Mouse (Mus musculus) kidney, embryonic 16.5 days (tissue): ENCODE measurements around the gene Hmga1. TPM values are rescaled to one million over a fixed set of nuclear protein-coding genes. Genes with fewer than 3 reads are reported as not detected.
A peak's percentile ranks its signal among the peaks of the same experiment; 100 is the strongest.

Experiments
- ATAC-seq: fragments of 200-750 bp; cut with Nextera tagmentation; 2 replicates; pipeline ENCODE4 v1.8.0; 2017; ENCODE audit warnings: moderate TSS enrichment; ENCODE audit not compliant: low FRiP score, low TSS enrichment
- H3K27ac ChIP-seq: fragments of 300-500 bp; sonication (generic); 2 replicates; pipeline ENCODE4 v1.5.1; 2014; ENCODE audit warnings: low read length
- H3K27me3 ChIP-seq: fragments of 300-500 bp; sonication (generic); 2 replicates; pipeline ENCODE4 v1.6.1; 2014; ENCODE audit warnings: low read length, control low read depth, mixed read lengths; ENCODE audit not compliant: insufficient read depth
- H3K36me3 ChIP-seq: fragments of 300-500 bp; sonication (generic); 2 replicates; pipeline ENCODE4 v1.6.1; 2014; ENCODE audit warnings: low read length, control low read depth, mixed read lengths; ENCODE audit not compliant: insufficient read depth
- H3K4me1 ChIP-seq: fragments of 300-500 bp; sonication (generic); 2 replicates; pipeline ENCODE4 v1.6.1; 2014; ENCODE audit warnings: low read length, control low read depth, mixed read lengths; ENCODE audit not compliant: insufficient read depth
- H3K4me2 ChIP-seq: fragments of 300-500 bp; sonication (generic); replicated peaks from 2 replicates; pipeline ENCODE4 v1.6.1; 2014; ENCODE audit warnings: low read depth, low read length
- H3K4me3 ChIP-seq: fragments of 300-500 bp; sonication (generic); 2 replicates; pipeline ENCODE4 v1.5.1; 2014; ENCODE audit warnings: mild to moderate bottlenecking, low read length
- H3K9ac ChIP-seq: fragments of 300-500 bp; sonication (generic); replicated peaks from 2 replicates; pipeline ENCODE4 v1.6.1; 2014; ENCODE audit warnings: low read length
- H3K9me3 ChIP-seq: fragments of 300-500 bp; sonication (generic); 2 replicates; pipeline ENCODE4 v1.6.1; 2016; ENCODE audit warnings: low read length, control low read depth
- WGBS: fragments of 180-500 bp; shearing (Covaris S2); extraction: QIAGEN DNeasy Blood & Tissue Kit; methylation state at CpG from one replicate; pipeline ENCODE4 v1.1.7; 2014; 5-methylcytosine and 5-hydroxymethylcytosine counted together
- polyA plus RNA-seq: library from polyadenylated mRNA; unstranded; fragments of >200 nt; fragmentation: Nextera tagmentation; extraction: Ambion mirVana; gene quantifications from 2 replicates; pipeline ENCODE4 v1.2.1, GENCODE M21; 2015

Gene Hmga1
- polyA plus RNA-seq, 1 experiment from 2014 or later, result 257 TPM

- Histone ChIP-seq H3K4me3 (no peak overlapping the region), H3K9ac (no peak overlapping the region), H3K9me3 (0 out of 2 replicates have a peak, but pooled peaks cover 2% of the 10 kb centered on the region), H3K27ac (no peak overlapping the region), H3K36me3 (no peaks in the 10 kb centered on the region), H3K4me2 (0 out of 2 replicates have a peak overlapping the region, but pooled peaks have one; percentile 1), H3K27me3 (no peaks in the 10 kb centered on the region), H3K4me1 (peaks cover 4% of the 10 kb centered on the region; the same call in 1 of the 2 replicates)
- no peak for ATAC-seq
- 31% methylated on average over 8 of the region's 8 CpGs for WGBS
Observed at GRCm38 (mm10) chr17:27528030-27528429, 28.3 kb upstream of the Hmga1 start.

GRCm38 (mm10) chr17:27528767-27529166, 27.5 kb upstream of the Hmga1 start:
- Histone ChIP-seq H3K9ac (no peak overlapping the region), H3K9me3 (0 out of 2 replicates have a peak, but pooled peaks cover 5% of the 10 kb centered on the region), H3K36me3 (no peaks in the 10 kb centered on the region), H3K4me3 (no peak overlapping the region), H3K27me3 (no peaks in the 10 kb centered on the region), H3K4me2 (no peak overlapping the region), H3K27ac (no peak overlapping the region), H3K4me1 (peaks cover 4% of the 10 kb centered on the region; the same call in 1 of the 2 replicates)
- 60% methylated on average over 5 of the region's 5 CpGs for WGBS
- peak; percentile 15; the same call in 1 of the 2 replicates for ATAC-seq

- Histone ChIP-seq H3K36me3 (no peaks in the 10 kb centered on the region), H3K27ac (no peak overlapping the region), H3K9me3 (0 out of 2 replicates have a peak, but pooled peaks cover 3% of the 10 kb centered on the region), H3K9ac (no peak overlapping the region), H3K4me1 (peaks cover 4% of the 10 kb centered on the region; the same call in 1 of the 2 replicates), H3K4me3 (no peak overlapping the region), H3K4me2 (no peak overlapping the region), H3K27me3 (no peaks in the 10 kb centered on the region)
- no peak for ATAC-seq
- 85% methylated on average over 8 of the region's 8 CpGs for WGBS
Observed at GRCm38 (mm10) chr17:27532095-27532494, 24.2 kb upstream of the Hmga1 start.

DNA sequence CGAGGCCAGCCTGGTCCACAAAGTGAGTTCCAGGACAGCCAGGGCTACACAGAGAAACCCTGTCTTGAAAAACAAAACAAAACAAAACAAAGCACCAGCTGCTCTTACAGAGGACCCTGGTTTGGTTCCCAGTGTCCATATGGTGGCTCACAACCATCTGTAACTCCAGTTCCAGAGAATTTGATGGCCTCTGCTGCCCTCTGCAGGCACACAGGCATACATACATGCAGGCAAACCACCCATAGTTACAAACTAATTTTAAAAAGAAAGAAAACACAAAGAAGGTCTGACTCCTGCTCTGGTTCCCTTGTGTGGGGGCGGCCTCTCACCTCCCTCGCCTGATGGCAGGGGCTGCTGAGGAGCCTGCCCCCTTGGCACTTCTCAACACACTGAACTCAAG, 22.9 kb upstream of the Hmga1 start:
- no peaks in the 10 kb centered on the region for H3K36me3 ChIP-seq
- H3K4me3 ChIP-seq, result no peak overlapping the region
- WGBS, result 90% methylated on average over 3 of the region's 3 CpGs
- no peak for ATAC-seq
- 0 out of 2 replicates have a peak, but pooled peaks cover 3% of the 10 kb centered on the region for H3K9me3 ChIP-seq
- no peaks in the 10 kb centered on the region for H3K4me1 ChIP-seq
- no peak overlapping the region for H3K4me2 ChIP-seq
- H3K27ac ChIP-seq, result no peak overlapping the region
- H3K27me3 ChIP-seq, result no peaks in the 10 kb centered on the region
- no peak overlapping the region for H3K9ac ChIP-seq

DNA sequence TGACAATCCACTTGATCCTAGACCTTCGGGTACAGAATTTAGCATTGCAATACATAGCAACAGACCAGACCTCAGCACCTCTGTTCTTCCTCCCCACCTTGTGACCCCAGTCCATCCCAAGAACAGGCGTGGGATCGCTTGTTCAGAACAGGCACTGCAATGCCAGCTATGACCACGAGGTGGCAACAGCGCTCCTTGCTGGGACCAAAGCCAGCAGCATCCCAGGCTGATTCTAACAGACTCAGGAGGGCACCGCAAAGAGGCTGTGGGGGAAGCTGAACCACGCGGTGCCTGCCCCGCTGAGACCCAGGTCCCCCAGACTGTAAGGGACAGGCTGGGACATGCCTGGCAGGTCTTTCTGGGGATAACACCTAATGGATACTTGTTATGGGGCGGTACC, 21.6 kb upstream of the Hmga1 start:
- no peak overlapping the region for H3K4me2 ChIP-seq
- no peak overlapping the region for H3K4me3 ChIP-seq
- H3K27me3 ChIP-seq, result no peaks in the 10 kb centered on the region
- no peak overlapping the region for H3K9ac ChIP-seq
- 3% methylated on average over 10 of the region's 10 CpGs for WGBS
- 0 out of 2 replicates have a peak, but pooled peaks cover 3% of the 10 kb centered on the region for H3K9me3 ChIP-seq
- no peak overlapping the region for H3K27ac ChIP-seq
- no peaks in the 10 kb centered on the region for H3K36me3 ChIP-seq
- peak; percentile 88; the same call in 1 of the 2 replicates for ATAC-seq
- H3K4me1 ChIP-seq, result no peaks in the 10 kb centered on the region

- WGBS, result 66% methylated on average over 2 of the region's 2 CpGs
- Histone ChIP-seq H3K9me3 (no peaks in the 10 kb centered on the region), H3K36me3 (no peaks in the 10 kb centered on the region), H3K27ac (no peak overlapping the region), H3K27me3 (no peaks in the 10 kb centered on the region), H3K4me1 (no peaks in the 10 kb centered on the region), H3K4me3 (no peak overlapping the region), H3K4me2 (no peak overlapping the region), H3K9ac (no peak overlapping the region)
- no peak for ATAC-seq
Observed at GRCm38 (mm10) chr17:27541261-27541660, 15.0 kb upstream of the Hmga1 start.

GRCm38 (mm10) chr17:27541984-27542383, 14.3 kb upstream of the Hmga1 start:
- Histone ChIP-seq H3K27ac (no peak overlapping the region), H3K36me3 (no peaks in the 10 kb centered on the region), H3K4me2 (no peak overlapping the region), H3K9me3 (no peaks in the 10 kb centered on the region), H3K27me3 (no peaks in the 10 kb centered on the region), H3K4me3 (no peak overlapping the region), H3K4me1 (no peaks in the 10 kb centered on the region), H3K9ac (no peak overlapping the region)
- ATAC-seq, result no peak; the same call in 1 of the 2 replicates
- WGBS, result 55% methylated on average over 3 of the region's 3 CpGs

- 81% methylated on average over 11 of the region's 11 CpGs for WGBS
- H3K4me1 ChIP-seq, result peaks cover 9% of the 10 kb centered on the region
- H3K9ac ChIP-seq, result no peak overlapping the region
- no peaks in the 10 kb centered on the region for H3K27me3 ChIP-seq
- H3K4me3 ChIP-seq, result no peak overlapping the region
- no peak for ATAC-seq
- no peaks in the 10 kb centered on the region for H3K36me3 ChIP-seq
- no peak overlapping the region for H3K27ac ChIP-seq
- no peaks in the 10 kb centered on the region for H3K9me3 ChIP-seq
- H3K4me2 ChIP-seq, result no peak overlapping the region
Observed at GRCm38 (mm10) chr17:27544551-27544950, 11.7 kb upstream of the Hmga1 start.

GRCm38 (mm10) chr17:27545991-27546390, 10.3 kb upstream of the Hmga1 start:
- no peaks in the 10 kb centered on the region for H3K9me3 ChIP-seq
- ATAC-seq, result no peak
- H3K4me3 ChIP-seq, result no peak overlapping the region
- H3K4me1 ChIP-seq, result peaks cover 11% of the 10 kb centered on the region
- H3K27ac ChIP-seq, result no peak overlapping the region
- no peaks in the 10 kb centered on the region for H3K27me3 ChIP-seq
- H3K9ac ChIP-seq, result no peak overlapping the region
- 52% methylated on average over 12 of the region's 12 CpGs for WGBS
- no peak overlapping the region for H3K4me2 ChIP-seq
- no peaks in the 10 kb centered on the region for H3K36me3 ChIP-seq

- WGBS, result 68% methylated on average over 7 of the region's 7 CpGs
- no peak overlapping the region for H3K9ac ChIP-seq
- H3K27ac ChIP-seq, result no peak overlapping the region
- no peaks in the 10 kb centered on the region for H3K36me3 ChIP-seq
- H3K4me1 ChIP-seq, result peaks cover 11% of the 10 kb centered on the region
- no peak overlapping the region for H3K4me3 ChIP-seq
- H3K9me3 ChIP-seq, result no peaks in the 10 kb centered on the region
- no peaks in the 10 kb centered on the region for H3K27me3 ChIP-seq
- H3K4me2 ChIP-seq, result no peak overlapping the region
- ATAC-seq, result no peak
Observed at GRCm38 (mm10) chr17:27546574-27547085, 9.7 kb upstream of the Hmga1 start.
